In the genomic region with DNA sequence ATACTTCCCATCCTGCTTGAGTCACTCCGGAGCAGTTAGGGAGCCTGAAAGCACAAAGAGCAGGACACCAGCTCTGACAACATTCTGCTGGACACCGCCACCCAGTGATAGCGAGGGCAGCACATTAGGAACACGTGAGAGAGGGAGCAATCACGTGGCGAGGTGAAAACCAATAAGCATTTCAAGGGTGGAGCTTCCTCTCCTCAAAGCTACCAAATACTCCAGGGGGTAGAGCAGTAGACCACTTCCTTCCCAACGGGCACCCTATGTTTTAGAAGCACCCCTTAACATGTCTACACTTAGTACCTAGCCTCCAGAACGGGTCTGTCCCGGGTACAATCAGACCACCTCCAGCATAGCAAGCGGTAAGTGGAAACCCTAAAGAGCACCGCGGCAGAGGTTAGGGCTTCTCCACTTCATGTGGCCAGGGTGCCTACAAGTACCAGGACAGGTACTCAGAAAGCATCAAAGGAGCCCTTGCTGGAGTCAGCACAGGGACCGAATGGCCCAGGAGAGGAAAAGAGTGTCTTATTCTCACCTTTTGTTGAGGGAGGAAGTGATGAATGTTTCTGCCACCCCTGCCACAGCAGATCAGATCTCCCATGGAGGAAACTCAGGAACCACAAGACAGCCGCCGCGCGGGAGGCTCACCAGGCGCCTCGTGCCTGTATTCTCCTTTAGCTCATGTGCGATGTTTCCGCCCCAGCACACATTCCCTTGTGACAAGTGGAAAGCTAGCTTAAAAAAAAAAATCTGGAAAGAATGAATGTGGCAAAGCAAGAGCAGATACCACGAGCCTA, we compare ENCODE assay signal across 11 mouse cellular contexts. TPM values are rescaled to one million over a fixed set of nuclear protein-coding genes. Genes with fewer than 3 reads are reported as not detected.
DNase-seq lines count a peak whose midpoint lies in the region; ATAC-seq lines count a peak whose summit lies in the region.
"Had no signal": no experiment of that assay in that cellular context is flagged by ENCODE, and none has a peak within 500 bp of the region (broad histone marks: within the 10 kb centered on the region; RNA-seq: fewer than 3 reads in every experiment).

No protein-coding gene starts in this region.

- no peak overlapping the region for H3K27ac ChIP-seq in embryonic facial prominence, embryonic 14.5 days (replicated peaks; ENCODE audit: low read depth, low read length)
- H3K27ac ChIP-seq: embryonic facial prominence, embryonic 13.5 days; macrophage had no signal

- peak; percentile 24 for DNase-seq in right cerebral cortex, adult 18-20 months
- no peak for DNase-seq in right cerebral cortex, postnatal 4 days
- DNase-seq in embryonic facial prominence, embryonic 14.5 days (ENCODE audit: low spot score): peak; percentile 26
- DNase-seq in lung, postnatal 10 days: peak; percentile 17
- DNase-seq in thymus, postnatal 10 days (ENCODE audit: low spot score in 2 of 2): peak; percentile 74
- no peak for DNase-seq in testis, postnatal 10 days (ENCODE audit: low spot score)
- DNase-seq in urinary bladder, postnatal 14 days (ENCODE audit: low spot score): no peak
- DNase-seq in gastrocnemius, postnatal 25 days: no peak
- DNase-seq: kidney, adult 18-20 months had no signal

- H3K9me3 ChIP-seq in embryonic facial prominence, embryonic 14.5 days (ENCODE audit: control insufficient read depth, low read length): no peaks in the 10 kb centered on the region
- H3K9me3 ChIP-seq: embryonic facial prominence, embryonic 13.5 days had no signal

- no peak overlapping the region for H3K4me3 ChIP-seq in embryonic facial prominence, embryonic 14.5 days (ENCODE audit: low read depth, low read length)
- H3K4me3 ChIP-seq: embryonic facial prominence, embryonic 13.5 days had no signal

- H3K9ac ChIP-seq in embryonic facial prominence, embryonic 14.5 days (ENCODE audit: low read depth, low read length): no peak overlapping the region
- H3K9ac ChIP-seq: embryonic facial prominence, embryonic 13.5 days had no signal

- H3K4me2 ChIP-seq in embryonic facial prominence, embryonic 14.5 days (ENCODE audit: low read depth, low read length): no peak overlapping the region
- H3K4me2 ChIP-seq: embryonic facial prominence, embryonic 13.5 days had no signal

- no peaks in the 10 kb centered on the region for H3K36me3 ChIP-seq in embryonic facial prominence, embryonic 14.5 days (ENCODE audit: control insufficient read depth, insufficient read depth, low read length)
- H3K36me3 ChIP-seq: embryonic facial prominence, embryonic 13.5 days had no signal

- no peaks in the 10 kb centered on the region for H3K27me3 ChIP-seq in embryonic facial prominence, embryonic 14.5 days (replicated peaks; ENCODE audit: control insufficient read depth, insufficient read depth, low read length)
- H3K27me3 ChIP-seq: embryonic facial prominence, embryonic 13.5 days had no signal

- 62% methylated on average over 22 of the region's 22 CpGs for WGBS in embryonic facial prominence, embryonic 14.5 days

- no peaks in the 10 kb centered on the region for H3K4me1 ChIP-seq in embryonic facial prominence, embryonic 14.5 days (ENCODE audit: control insufficient read depth, insufficient read depth, low read length)

- no peak for ATAC-seq in embryonic facial prominence, embryonic 14.5 days (ENCODE audit: low read depth)

RNA-seq across cellular contexts. Expression of a gene that starts 48.8 kb away (rescaled TPM):
- 12.5 and 14.1 TPM in 2 replicates for polyA plus RNA-seq in embryonic facial prominence, embryonic 14.5 days (2014; fragmentation: Nextera tagmentation; extraction: Ambion mirVana)
- total RNA-seq in gastrocnemius, postnatal 25 days (2021): 1 to 10 TPM; 3.5 to 4.6 TPM

Comparison
In these comparisons a context has a peak if more than half of its experiments do, and no peak if none do; other contexts are left out.
1. DNase-seq: peak in right cerebral cortex, adult 18-20 months (single experiment), embryonic facial prominence, embryonic 14.5 days (single experiment), lung, postnatal 10 days (single experiment) and thymus, postnatal 10 days (2 of 2); none in right cerebral cortex, postnatal 4 days (single experiment), testis, postnatal 10 days (single experiment), urinary bladder, postnatal 14 days (single experiment) and gastrocnemius, postnatal 25 days (single experiment).